Mouse (Mus musculus): ENCODE data around the gene Uggt2. TPM values are rescaled to one million over a fixed set of nuclear protein-coding genes. Genes with fewer than 3 reads are reported as not detected.

Gene Uggt2
- 1.8 TPM for polyA plus RNA-seq (2017; shearing (Covaris generic))

DNA sequence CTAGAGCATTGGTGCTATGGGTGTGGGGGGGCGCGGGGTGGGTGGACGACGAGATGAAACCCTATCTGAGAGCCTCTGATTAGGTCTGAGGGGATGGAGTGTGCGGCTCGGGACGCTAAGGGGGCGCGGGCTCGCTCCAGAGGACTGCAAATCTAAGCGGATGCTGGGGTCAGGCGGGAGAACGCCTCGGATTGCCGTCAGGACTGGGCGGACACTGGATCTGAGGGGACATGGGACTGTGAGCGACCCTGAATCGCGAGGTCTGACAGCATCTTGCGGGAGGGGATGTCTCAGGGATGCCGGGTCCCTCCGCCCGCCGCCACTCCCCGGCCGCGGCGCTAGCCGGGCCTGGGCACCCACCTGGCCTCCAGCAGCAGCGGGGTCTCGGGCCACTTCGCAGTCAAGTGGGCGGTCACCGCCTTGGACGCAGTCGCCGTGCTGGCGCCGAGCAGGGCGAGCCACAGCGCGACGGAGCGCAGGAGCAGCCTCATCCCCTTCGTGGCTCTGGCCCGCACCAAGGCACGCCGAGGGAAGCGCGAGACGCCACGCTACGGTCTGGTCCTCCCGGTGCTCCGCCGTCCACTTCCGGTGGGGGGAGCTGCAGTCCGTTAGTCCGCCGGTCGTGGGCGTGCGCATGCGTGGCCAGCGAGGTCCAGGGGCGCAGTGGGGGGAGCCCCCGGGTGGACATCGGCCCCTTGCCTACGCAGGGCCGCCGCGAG is at the start of gene Uggt2:
Gene Uggt2 (minus strand): TSS at position 580 of the 719 bp plus-strand sequence.

DNA sequence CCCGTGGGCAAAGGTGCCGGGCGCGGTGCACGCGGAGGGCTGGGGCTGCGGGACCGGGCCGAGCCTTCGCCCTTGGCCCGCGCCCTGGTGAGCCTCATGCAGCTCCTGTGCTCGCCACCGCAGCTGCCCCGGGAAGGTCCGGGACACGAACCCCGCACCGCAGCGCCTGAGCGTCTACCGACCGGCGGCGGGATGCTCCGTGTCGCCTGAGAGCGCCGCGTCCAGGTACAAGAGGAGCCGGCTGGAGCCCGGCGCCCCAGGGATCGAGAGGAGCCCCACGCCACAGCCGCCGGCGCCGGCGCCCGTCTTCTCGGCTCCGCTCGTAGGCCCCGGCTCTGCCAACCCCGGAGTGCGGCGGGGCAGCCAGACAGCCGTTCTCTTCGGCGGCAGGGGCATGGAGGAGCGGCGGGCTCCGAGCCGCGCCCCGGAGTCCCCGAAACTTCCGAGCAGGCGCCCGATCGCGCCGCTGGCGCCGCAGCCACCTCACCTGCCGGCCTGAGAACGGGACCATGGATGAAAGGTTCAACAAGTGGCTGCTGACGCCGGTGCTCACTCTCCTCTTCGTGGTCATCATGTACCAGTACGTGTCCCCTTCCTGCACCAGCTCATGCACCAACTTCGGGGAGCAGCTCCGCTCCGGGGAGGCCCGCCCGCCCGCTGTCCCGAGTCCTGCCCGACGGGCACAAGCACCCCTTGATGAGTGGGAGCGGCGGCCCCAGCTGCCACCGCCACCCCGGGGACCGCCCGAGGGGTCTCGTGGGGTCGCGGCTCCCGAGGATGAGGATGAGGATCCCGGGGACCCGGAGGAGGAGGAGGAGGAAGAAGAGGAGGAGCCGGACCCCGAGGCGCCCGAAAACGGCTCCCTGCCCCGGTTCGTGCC is 38.9 kb upstream of the Uggt2 start, which contains the start of gene Hs6st3:
Gene Hs6st3 (plus strand): TSS at position 436 of the 880 bp plus-strand sequence.

DNA sequence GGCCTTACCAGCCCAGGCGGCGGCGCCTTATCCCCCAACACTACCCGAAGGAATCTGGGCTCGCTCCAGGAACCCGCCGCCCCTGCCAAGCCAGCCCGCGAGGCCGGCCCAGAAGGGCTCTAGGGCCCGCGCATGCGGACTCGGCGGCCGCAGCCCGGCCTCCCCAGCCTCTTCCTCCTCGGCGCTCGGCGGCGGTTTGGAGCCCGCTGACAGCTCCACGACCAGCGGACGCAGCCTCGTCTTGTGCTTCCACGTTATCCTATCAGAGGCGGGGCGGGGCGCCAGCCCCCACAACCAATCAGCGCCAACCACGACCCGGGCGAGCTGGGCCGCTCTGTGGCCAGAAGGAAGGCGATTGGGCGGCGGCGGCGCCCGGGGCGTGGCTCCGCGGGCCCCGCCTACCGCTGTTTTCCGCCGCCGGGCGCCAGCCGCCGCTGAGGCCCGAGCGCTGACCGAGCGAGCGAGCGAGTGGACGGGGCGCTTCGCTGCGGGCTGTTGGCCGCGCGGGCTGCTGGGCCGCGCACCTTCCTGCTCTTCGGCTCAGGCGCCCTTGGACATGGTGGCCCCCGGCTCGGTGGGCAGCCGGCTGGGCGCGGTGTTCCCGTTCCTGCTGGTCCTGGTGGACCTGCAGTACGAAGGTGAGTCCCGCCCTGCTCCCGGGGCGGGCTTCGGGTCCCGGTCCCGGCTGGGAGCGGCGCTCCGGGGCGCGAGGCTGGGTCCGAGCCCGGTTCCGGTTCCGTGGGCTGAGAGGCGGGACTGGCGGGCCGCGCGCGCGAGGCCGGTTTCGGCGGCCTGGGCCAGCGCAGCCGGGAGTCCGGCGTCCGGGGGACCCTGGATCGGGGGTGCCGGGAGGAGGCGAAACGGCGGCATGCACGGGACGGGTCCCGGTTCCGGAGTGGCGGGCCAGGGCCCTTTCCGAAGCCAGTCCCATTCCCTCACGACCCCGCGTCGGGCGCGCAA is 161.4 kb downstream of the Uggt2 start, which contains the start of gene Dnajc3:
Gene Dnajc3 (plus strand): TSS at position 444 of the 960 bp plus-strand sequence.

Other genes with a start within 250 kb of the Uggt2 start
- gene Dzip1, start 174.0 kb downstream of the Uggt2 start, polyA plus RNA-seq (2017; shearing (Covaris generic)): 14.3 TPM
- 42.5 TPM for gene Dnajc3, start 161.5 kb downstream of the Uggt2 start, polyA plus RNA-seq (2017; shearing (Covaris generic))
- not detected for gene Hs6st3, start 38.9 kb upstream of the Uggt2 start, polyA plus RNA-seq (2017; shearing (Covaris generic))

Data from inflammation-experienced regulatory T-cells, adult 16 weeks (primary cell).